Mouse (Mus musculus) urinary bladder, adult 18-20 months (tissue): Measurements from ENCODE around the gene Mapk10.
"Not testable (repeated sequence)": the region's sequence is repeated elsewhere in the genome, so short reads cannot be mapped to it uniquely, and the experiment has no call there.

Experiments used
- DNase-seq, 2 experiments: peaks; one replicate each; pipeline ENCODE4 v3.0.0; 2022; ENCODE audit warnings: low spot score in 2 of 2, mixed read lengths in 2 of 2

The Mapk10 gene

DNA sequence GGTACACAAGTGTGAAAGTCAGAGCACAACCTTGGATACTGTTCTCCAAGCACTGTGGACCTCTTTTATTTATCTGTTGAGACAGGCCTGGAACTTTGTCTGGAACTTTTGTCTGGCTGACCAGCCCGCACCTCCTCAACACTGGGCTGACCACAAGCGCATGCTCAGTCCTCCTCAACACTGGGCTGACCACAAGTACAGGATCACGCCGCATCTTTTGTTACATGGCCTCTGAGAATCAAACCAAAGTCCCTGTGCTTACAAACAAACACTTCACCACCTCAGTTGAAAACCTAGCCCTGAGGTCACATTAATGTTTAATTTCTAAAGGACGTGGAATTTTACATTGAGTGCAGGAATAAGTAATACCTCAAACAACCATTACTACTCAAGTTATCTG, 246.7 kb downstream of the Mapk10 start:
- DNase-seq: no peak

DNA sequence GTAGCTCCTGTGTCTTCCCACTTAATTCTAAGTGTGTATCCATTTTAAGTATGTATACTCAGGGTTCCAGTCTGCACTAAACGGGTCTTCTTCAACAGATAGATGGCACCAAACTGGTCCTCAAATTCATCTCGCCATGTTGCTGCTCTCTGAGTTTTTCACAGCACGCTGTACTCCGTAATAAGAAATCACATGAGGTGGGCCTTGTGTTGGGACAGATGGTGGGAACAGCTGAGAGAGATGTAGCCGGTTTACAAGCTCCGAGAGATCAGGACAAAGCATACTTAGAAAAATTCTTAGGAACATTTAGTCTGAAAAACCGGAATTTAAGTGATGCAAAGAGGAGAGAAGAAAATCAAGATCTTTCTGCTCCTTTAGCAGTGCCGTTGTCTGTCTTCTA, 257.7 kb downstream of the Mapk10 start:
- no peak for DNase-seq

DNA sequence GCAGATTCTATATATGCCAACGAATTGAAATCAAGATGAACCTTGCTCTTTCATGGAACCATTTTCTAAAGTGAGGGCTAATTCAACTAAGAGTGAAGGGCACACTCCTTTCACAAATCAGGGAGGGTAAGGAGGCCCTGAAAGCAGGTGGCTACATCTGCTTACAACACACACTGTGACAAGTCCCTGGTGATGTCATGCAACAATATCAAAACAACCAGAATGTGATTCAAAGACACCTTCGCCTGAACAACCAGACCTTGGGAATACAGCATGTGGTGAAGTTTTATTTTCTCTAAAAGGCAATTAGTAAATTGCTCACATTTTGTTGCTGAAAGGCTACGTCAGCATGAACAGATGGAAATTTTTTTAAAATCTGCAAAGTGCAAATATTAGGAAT, 258.2 kb downstream of the Mapk10 start:
- DNase-seq: no peak

DNA sequence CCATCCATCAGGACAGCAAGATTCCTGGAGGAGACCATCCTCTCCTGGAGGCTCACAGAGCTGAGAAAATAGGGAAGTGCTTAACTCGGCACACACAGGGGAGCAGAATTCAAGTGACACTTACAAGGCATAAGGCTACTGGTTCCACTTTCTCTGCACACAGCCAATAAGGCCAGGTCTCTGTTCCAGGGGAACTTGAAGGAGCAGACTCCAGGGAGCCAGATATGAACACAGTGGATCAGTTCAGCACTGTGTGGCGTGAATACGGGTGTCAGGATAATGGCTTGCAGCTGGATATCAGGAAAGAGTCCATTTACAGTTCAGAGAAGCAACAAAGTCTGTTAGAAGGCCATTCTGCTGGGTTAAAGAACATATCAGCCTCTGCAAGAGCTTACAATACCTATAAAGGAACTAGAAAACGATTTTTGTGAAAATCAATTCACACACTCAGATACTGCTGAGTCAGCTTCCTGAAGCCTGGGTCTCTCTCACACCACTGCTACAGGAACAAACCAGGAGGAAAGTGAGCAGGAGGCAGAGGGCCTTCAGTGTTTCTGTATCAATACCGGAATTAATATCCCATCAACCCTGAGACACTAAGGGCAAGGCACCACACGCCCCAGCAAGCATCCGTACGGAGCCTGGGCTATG, 263.9 kb downstream of the Mapk10 start:
- no peak for DNase-seq

DNA sequence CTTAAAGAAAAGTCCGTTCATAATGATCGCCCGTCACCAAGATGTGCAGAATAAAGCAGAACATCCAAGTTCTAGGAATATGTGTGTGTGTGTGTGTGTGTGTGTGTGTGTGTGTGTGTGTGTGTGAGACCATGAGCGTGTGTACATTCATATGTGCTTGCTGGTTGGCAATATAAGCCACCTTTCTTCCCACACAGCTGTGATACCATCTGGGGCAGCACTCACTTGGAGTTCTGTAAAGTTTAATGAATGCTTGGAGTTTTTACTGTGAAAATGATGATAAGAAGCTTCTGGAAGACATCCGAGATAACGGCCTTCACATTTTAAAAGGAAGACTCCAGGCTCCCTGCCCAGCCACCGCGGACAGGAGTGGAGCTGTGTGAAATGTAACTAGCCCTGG, 264.5 kb downstream of the Mapk10 start:
- no peak for DNase-seq

DNA sequence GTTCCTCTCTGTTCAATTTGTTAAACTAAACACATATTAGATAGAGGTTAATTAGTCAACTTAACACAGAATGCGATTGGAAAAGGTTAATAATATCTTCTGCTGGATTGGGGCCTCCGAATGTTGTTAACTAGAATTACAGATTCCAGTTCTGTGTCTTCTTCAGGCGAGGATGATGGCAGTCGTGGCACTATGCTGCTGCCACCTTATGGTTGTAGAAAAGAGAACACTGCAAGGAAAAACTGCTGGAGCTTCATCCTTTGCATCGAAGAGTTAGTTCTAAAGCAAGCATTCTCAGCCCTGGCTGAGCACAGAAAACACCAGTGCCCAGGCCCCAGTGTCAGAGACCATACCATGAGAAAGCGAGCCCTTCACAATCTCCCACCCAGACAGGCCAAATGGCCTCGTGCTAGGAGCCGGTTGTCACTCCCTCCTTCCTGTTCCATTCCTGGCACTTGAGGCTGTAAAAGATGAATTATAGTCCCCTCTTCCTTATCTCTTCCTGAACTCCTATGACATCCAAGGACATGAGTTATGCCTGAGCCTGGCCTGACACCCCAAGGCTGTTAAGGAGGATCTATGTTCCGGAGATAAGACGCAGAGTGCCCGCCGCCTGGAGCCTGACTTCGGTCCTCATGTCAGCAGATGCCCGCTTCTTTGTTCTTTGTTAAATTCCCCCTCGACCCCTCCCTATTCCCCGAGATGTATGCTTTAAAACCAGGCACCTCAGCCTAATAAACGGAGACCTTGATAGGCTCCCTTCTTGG, 267.1 kb downstream of the Mapk10 start:
- not testable (repeated sequence) for DNase-seq

DNA sequence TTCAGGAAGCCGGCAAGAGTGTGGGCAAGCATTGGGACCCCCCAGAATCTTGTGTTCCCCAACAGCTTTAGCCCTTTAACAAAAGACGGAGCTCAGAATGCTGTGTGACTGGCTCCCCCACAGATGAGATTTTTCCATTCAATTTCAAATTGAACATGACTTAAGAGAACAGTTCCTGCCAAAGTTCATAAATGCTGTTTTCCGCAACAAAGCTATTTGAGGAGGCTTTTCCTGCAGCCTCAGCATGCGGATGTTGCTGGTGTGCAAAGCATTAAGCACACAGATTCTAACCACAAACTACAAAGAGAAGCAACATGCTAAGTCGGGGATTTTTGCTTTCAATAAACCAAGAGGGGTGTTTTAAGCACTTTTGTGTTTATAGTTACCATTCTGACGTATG, 281.0 kb downstream of the Mapk10 start:
- DNase-seq: no peak

DNA sequence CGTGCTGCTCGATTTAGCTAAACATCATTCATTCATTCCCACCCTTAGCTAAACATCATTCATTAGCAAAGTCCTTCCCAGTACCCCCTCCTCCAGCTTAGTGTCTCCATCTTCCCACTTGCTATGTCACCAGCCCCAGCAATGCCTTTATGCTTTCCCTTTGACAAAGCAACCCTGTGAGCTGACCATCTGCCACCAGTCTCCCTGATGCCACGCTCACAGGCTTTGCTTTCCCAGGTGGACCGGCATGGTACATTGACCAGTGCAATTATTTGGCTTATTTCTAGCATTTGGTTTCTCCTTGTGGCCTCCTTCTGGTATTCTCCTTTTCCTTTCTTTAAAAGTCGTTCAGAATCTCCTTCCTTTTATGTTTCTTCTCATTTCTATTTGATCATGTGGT, 284.3 kb downstream of the Mapk10 start:
- DNase-seq: no peak

DNA sequence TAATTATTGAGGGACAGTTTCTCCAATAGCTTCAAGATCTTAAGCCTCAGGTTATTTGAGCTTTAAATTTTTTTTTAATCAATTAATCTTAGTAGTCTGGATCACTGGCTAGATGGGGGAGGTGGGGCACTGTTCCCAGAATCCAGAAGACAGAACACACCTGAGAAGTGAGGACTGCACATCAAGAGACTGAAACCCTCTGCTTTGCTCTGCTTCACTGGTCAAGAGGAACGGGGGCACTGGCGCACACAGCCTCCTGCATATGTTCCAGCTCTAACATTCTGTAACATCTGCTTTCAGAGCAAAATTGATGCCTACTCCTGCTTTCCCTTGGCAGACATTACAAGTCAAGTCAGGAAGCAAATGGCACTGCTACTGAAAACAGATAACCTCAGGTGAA, 290.9 kb downstream of the Mapk10 start:
- no peak for DNase-seq

DNA sequence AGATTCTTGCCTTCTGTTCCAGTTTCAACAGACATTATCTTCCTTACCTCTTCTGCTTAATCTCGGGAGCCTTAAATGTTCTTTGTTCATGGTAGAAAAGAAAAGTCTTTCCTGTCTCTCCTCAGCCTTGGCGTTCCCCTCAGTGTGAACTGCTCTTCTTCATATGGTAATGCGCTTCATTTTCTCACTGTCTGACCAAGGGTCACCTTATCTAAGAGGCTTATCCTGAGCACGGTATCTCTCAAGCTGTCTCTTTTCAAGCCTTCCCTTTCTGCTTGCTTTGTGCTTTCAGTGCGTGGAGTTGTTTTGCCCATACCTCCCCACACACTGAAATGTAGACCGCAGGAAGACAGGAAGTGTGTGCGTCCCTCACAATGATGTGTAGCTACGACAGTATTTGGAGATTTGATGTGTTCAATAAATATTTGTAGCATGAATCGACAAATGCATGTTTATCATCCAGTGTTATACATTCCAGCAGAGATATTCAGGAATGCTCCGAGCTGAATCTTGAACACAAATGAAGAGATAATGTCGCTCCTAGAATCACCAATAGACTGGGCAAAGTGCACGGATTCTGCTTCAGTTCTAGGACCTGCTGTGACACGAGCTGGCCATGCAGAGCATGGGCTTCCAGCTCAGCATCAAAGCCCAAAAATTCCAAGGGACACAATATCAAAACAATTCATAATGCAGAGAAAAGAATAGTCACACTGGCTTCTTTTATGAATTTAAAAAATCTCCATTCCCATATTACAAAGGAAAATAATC, 305.5 kb downstream of the Mapk10 start:
- DNase-seq: no peak

DNA sequence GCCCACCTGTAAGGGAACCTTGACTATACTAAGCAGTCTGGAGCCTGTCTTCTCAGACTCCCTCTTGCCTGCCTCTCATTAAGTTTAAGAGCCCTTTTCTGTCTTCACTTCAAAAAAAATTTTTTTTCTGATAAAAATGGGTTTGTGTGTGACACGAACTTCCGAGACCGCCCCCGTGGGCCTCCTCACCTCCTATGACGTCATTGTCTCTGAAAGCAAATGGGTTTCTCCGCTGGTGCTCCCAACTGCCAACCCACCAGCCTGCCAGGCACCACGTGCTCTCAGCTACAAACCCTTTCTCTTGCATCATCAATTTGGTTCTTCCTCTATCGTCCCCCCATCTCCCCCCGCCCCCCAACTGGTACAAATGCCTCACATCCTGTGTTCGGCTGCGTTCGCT, 307.1 kb downstream of the Mapk10 start:
- no peak for DNase-seq

DNA sequence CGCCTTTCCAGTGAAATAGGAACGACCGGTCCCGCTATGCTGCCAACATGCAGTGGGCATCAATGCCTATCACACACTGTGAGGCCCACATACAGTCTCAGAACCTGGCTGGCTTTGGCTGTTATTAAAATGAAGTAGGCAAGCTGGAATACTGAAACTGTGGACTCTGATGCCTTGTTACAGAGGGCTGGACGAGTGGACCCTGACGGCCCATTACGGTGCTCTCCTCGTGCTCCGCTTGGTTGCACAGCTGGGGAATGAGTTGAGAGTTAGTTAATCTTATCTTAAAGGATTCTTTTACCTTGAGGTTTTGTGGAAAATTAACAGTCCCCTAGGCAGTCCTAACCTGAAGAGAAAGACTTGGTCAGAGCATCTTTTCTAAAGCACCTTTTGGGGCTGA, 307.6 kb downstream of the Mapk10 start:
- DNase-seq: no peak

DNA sequence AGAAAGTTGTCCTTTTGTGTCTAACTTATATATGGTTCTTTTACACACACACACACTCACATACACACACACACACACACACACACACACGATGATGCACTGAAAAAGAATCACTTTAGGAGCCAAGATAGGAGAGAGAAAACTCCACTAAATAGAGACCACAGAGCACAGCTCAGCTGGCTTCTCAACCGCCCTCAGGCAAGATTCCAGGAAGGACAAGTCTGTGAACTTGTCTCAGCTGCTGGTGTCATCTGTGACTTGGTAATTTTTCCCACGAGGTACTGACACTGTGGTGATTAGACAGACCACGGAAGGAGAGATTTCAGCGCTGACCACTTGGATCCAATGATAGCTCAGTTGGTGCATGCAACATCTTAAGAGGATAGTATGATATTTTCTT, 310.0 kb downstream of the Mapk10 start:
- DNase-seq: no peak

DNA sequence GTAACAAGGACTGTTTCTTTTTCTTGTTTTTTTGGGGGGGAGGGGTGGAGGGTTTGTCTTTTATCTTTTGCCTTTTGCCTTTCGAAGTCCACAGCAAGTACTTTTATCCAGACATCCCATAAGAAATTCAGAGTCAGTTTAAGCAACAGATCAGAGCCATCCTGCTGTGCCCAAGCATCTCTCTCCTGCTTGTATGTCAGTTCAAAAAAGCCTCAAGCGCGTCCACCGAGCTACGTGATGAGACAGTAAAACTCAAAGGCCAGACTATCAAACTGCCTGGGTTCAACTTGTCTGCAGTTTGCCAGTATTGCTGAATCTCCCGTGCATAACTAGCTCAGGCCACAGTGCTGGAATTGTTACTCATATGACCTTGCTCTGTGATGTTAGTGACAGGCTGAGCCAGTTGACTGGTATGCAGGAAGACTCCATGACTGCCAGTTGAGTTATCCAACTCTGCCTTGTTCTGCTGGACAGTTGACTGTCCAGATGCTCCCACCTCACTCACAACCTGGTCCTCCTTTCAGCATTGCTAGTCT, 311.4 kb downstream of the Mapk10 start:
- DNase-seq: no peak

DNA sequence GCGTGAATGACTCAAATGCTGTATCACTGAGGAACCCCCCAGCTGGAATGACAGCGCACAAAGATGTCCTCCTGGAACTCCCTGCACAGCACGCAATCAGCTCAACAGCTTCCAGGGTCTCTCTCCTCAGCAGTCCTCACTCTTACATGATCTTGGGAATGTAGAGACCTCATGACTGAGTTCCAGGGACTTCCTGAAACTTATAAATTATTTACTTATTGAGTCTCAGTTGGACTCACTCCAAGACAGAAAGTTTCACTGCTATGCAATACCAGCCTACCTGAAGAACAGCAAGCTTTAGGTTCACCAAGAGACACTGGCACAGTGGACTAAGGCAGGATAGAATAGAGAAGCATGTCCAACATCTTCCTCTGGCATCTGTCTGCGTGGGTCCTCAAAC, 312.8 kb downstream of the Mapk10 start:
- DNase-seq: no peak

DNA sequence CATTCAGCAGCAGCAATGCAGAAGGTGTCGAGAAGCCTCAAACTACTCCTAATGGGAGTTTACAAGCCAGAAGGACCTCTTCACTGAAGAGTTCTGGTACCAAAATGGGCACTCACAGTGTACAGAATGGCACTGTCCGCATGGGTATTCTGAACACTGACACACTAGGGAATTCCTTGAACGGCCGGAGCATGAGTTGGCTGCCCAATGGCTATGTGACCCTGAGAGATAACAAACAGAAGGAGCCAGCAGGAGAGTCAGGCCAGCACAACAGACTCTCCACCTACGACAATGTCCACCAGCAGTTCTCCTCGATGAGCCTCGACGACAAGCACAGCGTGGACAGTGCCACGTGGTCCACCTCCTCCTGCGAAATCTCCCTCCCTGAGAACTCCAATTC, 318.9 kb downstream of the Mapk10 start:
- no peak for DNase-seq

DNA sequence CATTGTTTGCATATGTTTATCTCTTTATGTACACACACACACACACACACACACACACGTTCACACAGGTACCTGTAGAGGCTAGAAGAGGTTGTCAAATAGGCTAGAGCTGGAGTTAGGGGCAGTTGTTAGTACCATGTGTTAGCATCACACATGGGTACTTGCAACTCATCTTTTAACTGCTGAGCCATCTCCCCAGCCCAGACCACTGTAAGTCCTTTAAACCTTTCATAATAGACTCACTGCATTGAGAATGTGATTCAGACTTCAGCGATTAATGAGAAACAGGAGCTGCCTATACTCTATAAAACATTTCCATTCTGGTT, 322.0 kb downstream of the Mapk10 start:
- DNase-seq: no peak

DNA sequence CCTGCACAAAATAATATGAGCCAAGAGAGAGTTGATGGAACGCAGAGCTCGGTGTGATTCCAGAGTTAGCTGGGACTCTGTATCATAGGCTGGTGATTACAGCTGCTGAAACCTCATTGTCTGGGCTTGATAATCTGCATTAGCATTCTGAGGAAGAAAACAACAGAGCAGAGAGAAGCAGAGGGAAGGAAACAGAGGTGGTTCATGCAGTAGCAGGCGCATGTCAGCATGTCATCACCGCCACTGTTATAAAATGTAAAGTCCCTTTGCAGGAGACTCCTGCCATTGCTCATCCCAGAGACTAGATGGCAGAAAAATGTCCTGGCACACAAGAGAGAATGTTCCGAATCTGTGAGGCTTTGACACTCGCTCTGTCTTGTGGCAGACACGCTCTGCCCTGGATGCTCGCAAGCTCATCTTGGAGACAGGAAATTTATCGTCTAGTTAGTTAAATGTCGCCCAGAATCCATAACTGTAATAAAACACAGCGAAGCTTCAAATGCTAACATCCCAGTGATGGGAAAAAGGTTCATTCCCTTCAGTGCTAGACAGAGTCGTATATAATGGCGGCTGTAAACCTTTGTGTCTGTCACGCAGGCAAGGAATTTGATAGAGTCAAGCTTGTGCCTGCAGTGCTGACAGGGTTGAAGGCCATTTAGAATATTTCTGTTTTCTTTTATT, 322.5 kb downstream of the Mapk10 start:
- no peak for DNase-seq

DNA sequence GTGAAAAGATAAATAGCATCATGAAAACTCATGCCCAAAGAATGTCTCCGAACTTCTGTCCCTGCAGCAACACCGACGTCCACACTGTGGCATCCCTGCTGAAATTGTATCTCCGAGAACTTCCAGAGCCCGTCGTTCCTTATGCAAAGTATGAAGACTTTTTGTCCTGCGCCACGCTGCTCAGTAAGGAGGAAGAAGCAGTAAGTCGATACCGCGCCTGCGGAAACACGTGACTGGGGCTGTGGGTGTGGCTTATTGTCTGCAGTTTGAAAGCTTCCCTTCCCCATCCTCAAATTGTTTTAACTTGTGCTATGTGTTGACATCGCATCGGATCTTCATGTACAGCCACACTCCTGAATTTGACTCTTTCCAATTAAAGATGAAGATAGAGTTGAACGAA, 335.5 kb downstream of the Mapk10 start:
- DNase-seq: no peak

DNA sequence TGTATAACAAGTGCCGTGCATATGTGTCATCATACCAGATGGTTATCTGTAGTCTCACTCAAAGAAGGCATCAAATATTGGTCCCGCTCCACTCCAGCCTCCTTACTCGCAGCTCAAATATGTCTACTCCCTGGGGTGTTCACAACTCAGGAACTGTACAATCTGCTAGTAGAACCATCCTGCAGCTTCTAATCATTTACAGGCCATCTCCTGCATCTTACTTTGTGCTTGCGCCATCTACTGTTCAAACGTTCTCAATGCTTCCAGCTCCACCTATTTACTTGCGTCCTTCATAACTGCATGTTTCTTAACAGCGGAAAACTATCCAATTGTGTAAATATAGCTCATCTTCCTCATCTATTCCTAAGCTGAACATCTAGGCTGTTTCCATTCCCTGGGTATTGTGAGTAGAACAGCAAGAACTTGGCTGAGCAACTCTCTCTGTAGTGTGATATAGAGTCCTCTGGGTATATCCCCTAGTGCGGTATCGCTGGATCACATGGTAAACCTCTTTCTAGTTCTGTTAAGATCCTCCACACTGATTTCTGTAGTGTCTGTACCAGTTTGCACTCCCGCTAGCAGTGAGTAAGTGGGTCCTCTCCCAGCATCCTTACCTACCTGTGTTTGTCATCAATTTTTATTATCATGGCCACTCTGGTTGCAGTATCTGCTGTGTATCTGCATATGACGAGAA, 336.4 kb downstream of the Mapk10 start:
- peak in 1 of 2 experiments; percentile 24 for DNase-seq

DNA sequence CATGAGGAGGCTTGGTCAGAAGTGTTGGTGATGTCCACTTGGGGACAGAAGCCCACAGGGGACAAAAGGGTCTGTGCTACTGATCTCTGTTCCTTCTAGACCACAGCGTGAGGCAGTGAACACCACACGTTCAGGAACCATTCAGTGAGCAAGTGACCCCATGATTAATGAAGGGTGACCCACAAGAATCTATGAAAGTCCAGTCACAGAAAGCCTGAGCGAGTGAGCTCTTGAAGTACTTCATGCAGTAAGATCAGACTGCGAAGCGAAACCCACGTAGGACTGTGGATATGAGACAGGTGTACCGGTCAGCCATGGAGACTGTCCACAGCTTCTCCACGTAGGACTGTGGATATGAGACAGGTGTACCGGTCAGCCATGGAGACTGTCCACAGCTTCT, 338.1 kb downstream of the Mapk10 start:
- not testable (repeated sequence) for DNase-seq

DNA sequence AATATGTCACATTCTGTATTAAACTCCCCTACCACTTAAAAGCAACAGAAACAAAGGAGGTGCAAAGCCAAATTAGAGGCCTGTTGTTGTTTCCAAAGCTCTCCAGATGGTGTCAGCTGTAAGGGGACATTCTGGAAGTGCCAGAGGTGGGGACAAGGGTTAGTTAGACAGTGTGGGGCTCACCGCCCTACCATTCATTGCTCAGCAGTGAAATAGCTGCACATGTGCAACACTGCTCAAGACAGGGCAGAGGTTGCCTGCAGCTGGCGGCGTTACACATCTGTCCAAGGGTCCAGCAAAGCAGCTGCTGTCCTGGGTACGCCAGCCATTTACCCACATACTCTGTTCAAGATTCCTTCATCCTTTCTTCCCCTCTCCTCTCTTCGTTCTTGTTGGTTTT, 342.9 kb downstream of the Mapk10 start:
- DNase-seq: no peak
